Mouse (Mus musculus): ENCODE measurements around the gene Morf4l2. TPM values are rescaled to one million over a fixed set of nuclear protein-coding genes. Genes with fewer than 3 reads are reported as not detected.

The Morf4l2 gene
- total and polyA plus RNA-seq, 3 experiments = 189 to 585 (median 358) TPM

- in situ Hi-C loops (cut with MboI; ENCODE audit: low pct_ligation_motif_present, low pct_unique_long_range_greater_than_20kb, low sequenced_read_pairs) = no loop called here
- Histone ChIP-seq H3K79me2 (replicated peaks; ENCODE audit: control insufficient read depth, extremely low read depth, insufficient read depth, poor library complexity, severe bottlenecking) (no peaks in the 10 kb centered on the region), H3K4me1 (ENCODE audit: control insufficient read depth in 1 of 2, insufficient read depth in 2 of 2) (no peaks in the 10 kb centered on the region), H3K4me3 (replicated peaks in 1 of 3; ENCODE audit: low read depth in 2 of 3, low read length in 2 of 3, poor library complexity in 1 of 3) (peak within 1 kb of the TSS in 2 of 3 experiments; percentile 30 to 60), H3K36me3 (replicated peaks in 1 of 2; ENCODE audit: control insufficient read depth in 1 of 2, insufficient read depth in 1 of 2, low read length in 1 of 2) (no peaks in the 10 kb centered on the region), H3K4me2 (ENCODE audit: insufficient read depth, low read depth, poor library complexity, severe bottlenecking) (peak within 1 kb of the TSS; percentile 84), H3K27ac (ENCODE audit: insufficient read depth, low read depth) (no peak within 1 kb of the TSS), H3K27me3 (replicated peaks) (no peaks in the 10 kb centered on the region), H3K9me3 (replicated peaks; ENCODE audit: low read length) (no peaks in the 10 kb centered on the region), H3K9ac (ENCODE audit: insufficient read depth, low read depth) (peak within 1 kb of the TSS; percentile 33; the same call in 1 of the 2 replicates)
- no peak for DNase-seq (ENCODE audit: extremely low read depth)
- TF ChIP-seq PAX5 (IDR thresholded peaks at IDR 0.05; ENCODE audit: low read length) (no peak), USF1 (IDR thresholded peaks at IDR 0.05; ENCODE audit: low read depth, low read length) (peak; percentile 70), BHLHE40 (IDR thresholded peaks at IDR 0.05; ENCODE audit: low read depth, low read length) (peak; percentile 55), USF2 (conservative IDR thresholded peaks at IDR 0.05; ENCODE audit: low read depth, low read length) (peak; percentile 48; the same call in 1 of the 2 replicates), MYC (IDR thresholded peaks at IDR 0.05; ENCODE audit: low read depth, low read length) (no peak)
- dilution Hi-C loops (cut with MboI; ENCODE audit: extremely low pct_ligation_motif_present, extremely low pct_unique_long_range_greater_than_20kb, low sequenced_read_pairs) = no loop called here
Observed at GRCm38 (mm10) chrX:136707446-136708167, 35.9 kb downstream of the Morf4l2 start, which contains the start of gene Tceal1. Tceal1 (plus strand) TSS chrX:136707982.

GRCm38 (mm10) chrX:136693196-136693595 is 50.3 kb downstream of the Morf4l2 start:
- TF ChIP-seq ELF1 (IDR thresholded peaks at IDR 0.05; ENCODE audit: low read depth, low read length) (no peak), EP300 (IDR thresholded peaks at IDR 0.05; ENCODE audit: low read length) (no peak), POLR2AphosphoS2 (IDR thresholded peaks at IDR 0.05; ENCODE audit: low read depth, low read length) (no peak), IRF4 (IDR thresholded peaks at IDR 0.05; ENCODE audit: low read depth, low read length) (no peak), JUND (conservative IDR thresholded peaks at IDR 0.05; ENCODE audit: low read depth, low read length) (no peak), USF2 (conservative IDR thresholded peaks at IDR 0.05; ENCODE audit: low read depth, low read length) (no peak), MAZ (IDR thresholded peaks at IDR 0.05; ENCODE audit: low read depth, low read length) (no peak), TCF12 (IDR thresholded peaks at IDR 0.05; ENCODE audit: low read depth, low read length) (no peak), UBTF (IDR thresholded peaks at IDR 0.05; ENCODE audit: low read depth, low read length) (no peak), CHD1 (IDR thresholded peaks at IDR 0.05; ENCODE audit: low read depth, low read length) (no peak), ZC3H11A (IDR thresholded peaks at IDR 0.05; ENCODE audit: low read depth, low read length) (no peak), KAT2A (IDR thresholded peaks at IDR 0.05; ENCODE audit: insufficient replicate concordance, low read length) (no peak), MEF2A (IDR thresholded peaks at IDR 0.05; ENCODE audit: borderline replicate concordance, low read depth, low read length) (no peak), TBP (conservative IDR thresholded peaks at IDR 0.05; ENCODE audit: low read depth, low read length) (no peak), MYC (IDR thresholded peaks at IDR 0.05; ENCODE audit: low read depth, low read length) (no peak), MAFK (IDR thresholded peaks at IDR 0.05; ENCODE audit: insufficient replicate concordance, low read length) (no peak), E2F4 (IDR thresholded peaks at IDR 0.05; ENCODE audit: insufficient replicate concordance, low read depth, low read length) (no peak), HCFC1 (IDR thresholded peaks at IDR 0.05; ENCODE audit: low read depth, low read length) (no peak)
- Histone ChIP-seq H3K4me1 (ENCODE audit: control insufficient read depth in 1 of 2, insufficient read depth in 2 of 2) (no peaks in the 10 kb centered on the region), H3K79me2 (replicated peaks; ENCODE audit: control insufficient read depth, extremely low read depth, insufficient read depth, poor library complexity, severe bottlenecking) (no peaks in the 10 kb centered on the region), H3K9ac (ENCODE audit: insufficient read depth, low read depth) (no peak overlapping the region), H3K4me2 (ENCODE audit: insufficient read depth, low read depth, poor library complexity, severe bottlenecking) (no peak overlapping the region), H3K9me3 (replicated peaks; ENCODE audit: low read length) (no peaks in the 10 kb centered on the region), H3K27ac (ENCODE audit: insufficient read depth, low read depth) (no peak overlapping the region), H3K36me3 (replicated peaks in 1 of 2; ENCODE audit: control insufficient read depth in 1 of 2, insufficient read depth in 1 of 2, low read length in 1 of 2) (no peaks in the 10 kb centered on the region), H3K4me3 (replicated peaks in 1 of 3; ENCODE audit: low read depth in 2 of 3, low read length in 2 of 3, poor library complexity in 1 of 3) (no peak overlapping the region), H3K27me3 (replicated peaks) (no peaks in the 10 kb centered on the region)
- dilution Hi-C loops (cut with MboI; ENCODE audit: extremely low pct_ligation_motif_present, extremely low pct_unique_long_range_greater_than_20kb, low sequenced_read_pairs) (no loop called here), in situ Hi-C loops (cut with MboI; ENCODE audit: low pct_ligation_motif_present, low pct_unique_long_range_greater_than_20kb, low sequenced_read_pairs) (no loop called here)
- no peak for DNase-seq (ENCODE audit: extremely low read depth)

Data from CH12.LX (cell line).